Mouse (Mus musculus) spleen, adult 2 months (tissue): ENCODE results near the gene Wfdc1.

Experiments used
- CTCF ChIP-seq: fragments of 200-500 bp; IDR thresholded peaks from 2 replicates; pipeline ENCODE4 v1.5.1; 2011; ENCODE audit warnings: mild to moderate bottlenecking, inconsistent platforms; ENCODE audit not compliant: insufficient read depth, insufficient read length, insufficient replicate concordance; ENCODE audit errors: extremely low read depth
- POLR2A ChIP-seq: fragments of 200-500 bp; IDR thresholded peaks from 2 replicates; pipeline ENCODE4 v1.6.1; 2011; ENCODE audit warnings: low read depth, low read length, inconsistent platforms

DNA sequence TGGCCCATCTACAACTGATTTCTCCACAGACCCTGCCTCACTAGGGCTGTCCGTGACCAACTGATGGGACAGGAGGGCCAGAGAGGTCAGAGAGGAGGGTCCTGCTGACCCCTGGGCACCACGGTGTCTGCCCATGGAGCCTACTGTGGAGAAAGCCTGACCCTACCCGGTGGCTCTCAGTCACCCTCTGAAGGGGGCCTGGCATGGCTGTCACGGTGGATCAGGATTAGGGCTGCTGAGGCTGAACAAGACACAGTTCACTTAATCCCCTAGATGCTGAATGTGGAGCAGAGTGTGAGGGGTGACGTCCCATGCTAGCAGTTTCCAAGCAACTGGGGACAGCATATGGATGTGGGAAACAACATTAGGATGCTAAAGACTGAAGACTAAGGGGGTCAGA, 9.3 kb downstream of the Wfdc1 start:
- TF ChIP-seq CTCF (no peak), POLR2A (no peak)
